Mouse (Mus musculus) G1E (cell line): ENCODE data around the gene Zic3. TPM values are rescaled to one million over a fixed set of nuclear protein-coding genes. Genes with fewer than 3 reads are reported as not detected.

Experiments
- ATAC-seq: 2 replicates; pipeline ENCODE4 v1.8.0; 2016; ENCODE audit warnings: mild to moderate bottlenecking; ENCODE audit not compliant: insufficient number of reproducible peaks, poor library complexity, low FRiP score, severe bottlenecking; ENCODE audit errors: extremely low read depth
- DNase-seq: peaks from one replicate; pipeline ENCODE4 v3.0.0; 2012; ENCODE audit warnings: low spot score
- H3K27me3 ChIP-seq: 2 replicates; pipeline ENCODE4 v1.6.1; 2012; ENCODE audit warnings: mild to moderate bottlenecking, low read length, inconsistent platforms; ENCODE audit not compliant: insufficient read depth
- H3K36me3 ChIP-seq: replicated peaks from 2 replicates; pipeline ENCODE3; 2012; ENCODE audit warnings: mild to moderate bottlenecking, inconsistent platforms
- H3K4me1 ChIP-seq: 2 replicates; pipeline ENCODE4 v1.6.1; 2012; ENCODE audit warnings: low read depth, low read length, inconsistent platforms, mixed read lengths; ENCODE audit not compliant: insufficient read depth
- H3K4me3 ChIP-seq: 2 replicates; pipeline ENCODE4 v1.5.1; 2012; ENCODE audit warnings: low read depth, mild to moderate bottlenecking, inconsistent platforms, low read length, moderate library complexity, mixed read lengths
- H3K9me3 ChIP-seq: replicated peaks from 2 replicates; pipeline ENCODE4 v1.6.1; 2012; ENCODE audit warnings: inconsistent platforms
- CTCF ChIP-seq: IDR thresholded peaks from 2 replicates; pipeline ENCODE4 v1.5.1; 2012; ENCODE audit warnings: low read depth, low read length, inconsistent platforms, mixed read lengths
- GATA1 ChIP-seq: IDR thresholded peaks from 2 replicates; pipeline ENCODE4 v1.6.1; 2012; ENCODE audit warnings: borderline replicate concordance, low read length, inconsistent platforms, mixed read lengths
- GATA2 ChIP-seq: IDR thresholded peaks from 2 replicates; pipeline ENCODE4 v1.6.1; 2012; ENCODE audit warnings: low read depth, low read length, inconsistent platforms, borderline replicate concordance
- POLR2AphosphoS5 ChIP-seq: IDR thresholded peaks from 2 replicates; pipeline ENCODE4 v1.6.1; 2012; ENCODE audit warnings: low read depth, low read length, inconsistent platforms; ENCODE audit not compliant: insufficient replicate concordance
- TAL1 ChIP-seq: conservative IDR thresholded peaks from 2 replicates; pipeline ENCODE4 v1.6.1; 2012; ENCODE audit warnings: low read depth, low read length, inconsistent platforms, mixed read lengths
- polyA plus RNA-seq: library from polyadenylated mRNA; stranded (reverse); fragments of >175 nt; gene quantifications from 2 replicates; pipeline ENCODE4 v1.2.3, GENCODE M21; 2012
- total RNA-seq, 2 experiments: library from RNA; stranded (forward) in 1 of 2; stranded (reverse) in 1 of 2; fragments of 200-1000 nt in 1 of 2; fragments of >200 nt in 1 of 2; fragmentation: Nextera tagmentation in 1 of 2; gene quantifications; 2 replicates each; pipeline ENCODE4 v1.2.3; 2014 to 2017

Gene Zic3
- total and polyA plus RNA-seq, 3 experiments: 0.05 TPM; not detected in 2

GRCm38 (mm10) chrX:58030835-58031670 is 8.6 kb downstream of the Zic3 start:
- no peak for TF ChIP-seq TAL1
- no peak for TF ChIP-seq POLR2AphosphoS5
- TF ChIP-seq CTCF: no peak
- no peak for TF ChIP-seq GATA1
- no peaks in the 10 kb centered on the region for H3K27me3 ChIP-seq
- DNase-seq (no peak), ATAC-seq (no peak)
- H3K4me3 ChIP-seq: no peak overlapping the region
- H3K9me3 ChIP-seq: peaks cover 30% of the 10 kb centered on the region
- H3K36me3 ChIP-seq: no peaks in the 10 kb centered on the region
- H3K4me1 ChIP-seq: no peaks in the 10 kb centered on the region

DNA sequence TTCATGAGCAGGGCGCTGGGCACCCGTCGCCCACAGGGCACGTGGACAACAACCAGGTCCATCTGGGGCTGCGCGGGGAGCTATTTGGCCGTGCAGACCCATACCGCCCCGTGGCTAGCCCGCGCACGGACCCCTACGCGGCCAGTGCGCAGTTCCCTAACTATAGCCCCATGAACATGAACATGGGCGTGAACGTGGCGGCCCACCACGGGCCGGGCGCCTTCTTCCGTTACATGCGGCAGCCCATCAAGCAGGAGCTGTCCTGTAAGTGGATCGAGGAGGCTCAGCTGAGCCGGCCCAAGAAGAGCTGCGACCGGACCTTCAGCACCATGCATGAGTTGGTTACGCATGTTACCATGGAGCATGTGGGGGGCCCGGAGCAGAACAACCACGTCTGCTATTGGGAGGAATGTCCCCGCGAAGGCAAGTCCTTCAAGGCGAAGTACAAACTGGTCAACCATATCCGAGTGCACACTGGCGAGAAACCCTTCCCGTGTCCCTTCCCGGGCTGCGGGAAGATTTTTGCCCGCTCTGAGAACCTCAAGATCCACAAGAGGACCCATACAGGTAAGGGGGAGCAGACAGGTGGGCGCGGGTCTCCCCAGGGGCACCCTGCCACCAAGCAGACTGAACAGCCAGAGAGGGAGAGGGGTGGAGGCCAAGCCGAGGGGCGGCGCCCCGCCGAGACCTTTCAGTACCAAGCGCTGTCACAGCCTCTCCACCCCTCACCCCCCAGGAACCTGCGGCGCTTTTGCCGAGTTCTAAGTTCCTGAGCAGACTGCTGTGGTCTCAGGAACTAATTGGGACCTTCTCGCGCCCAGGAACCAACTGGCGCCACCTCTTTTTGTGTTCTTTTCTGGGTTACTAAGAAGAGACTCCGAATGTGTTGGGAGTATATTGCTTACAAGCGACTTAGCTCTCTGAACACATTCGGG is 9.4 kb downstream of the Zic3 start:
- no peak for ATAC-seq
- no peaks in the 10 kb centered on the region for H3K4me1 ChIP-seq
- no peak overlapping the region for H3K4me3 ChIP-seq
- no peaks in the 10 kb centered on the region for H3K27me3 ChIP-seq
- no peak for TF ChIP-seq POLR2AphosphoS5
- TF ChIP-seq GATA2: no peak
- TF ChIP-seq CTCF: no peak
- TF ChIP-seq GATA1: no peak
- TF ChIP-seq TAL1: no peak
- no peaks in the 10 kb centered on the region for H3K36me3 ChIP-seq
- DNase-seq: no peak
- H3K9me3 ChIP-seq: peaks cover 30% of the 10 kb centered on the region

DNA sequence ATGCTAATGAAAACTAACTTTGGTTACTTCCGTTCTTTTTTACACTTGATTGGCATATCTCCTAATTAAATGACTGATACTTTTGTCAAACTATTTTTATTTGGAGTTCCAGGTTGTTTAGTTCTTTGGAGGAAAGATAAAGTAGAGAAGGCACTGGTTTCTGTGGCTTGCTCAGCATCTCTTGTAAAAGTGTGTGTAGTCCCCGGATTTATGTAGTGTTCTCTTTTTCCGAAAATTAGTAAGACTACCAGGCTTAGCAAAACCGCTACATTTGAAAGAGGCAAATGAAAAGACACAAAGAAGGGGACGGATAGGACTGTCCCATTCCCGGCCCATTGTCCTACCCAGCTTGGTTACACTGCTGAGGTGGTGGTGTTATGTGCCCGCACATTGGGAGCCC is 10.1 kb downstream of the Zic3 start:
- no peaks in the 10 kb centered on the region for H3K4me1 ChIP-seq
- H3K27me3 ChIP-seq: no peaks in the 10 kb centered on the region

DNA sequence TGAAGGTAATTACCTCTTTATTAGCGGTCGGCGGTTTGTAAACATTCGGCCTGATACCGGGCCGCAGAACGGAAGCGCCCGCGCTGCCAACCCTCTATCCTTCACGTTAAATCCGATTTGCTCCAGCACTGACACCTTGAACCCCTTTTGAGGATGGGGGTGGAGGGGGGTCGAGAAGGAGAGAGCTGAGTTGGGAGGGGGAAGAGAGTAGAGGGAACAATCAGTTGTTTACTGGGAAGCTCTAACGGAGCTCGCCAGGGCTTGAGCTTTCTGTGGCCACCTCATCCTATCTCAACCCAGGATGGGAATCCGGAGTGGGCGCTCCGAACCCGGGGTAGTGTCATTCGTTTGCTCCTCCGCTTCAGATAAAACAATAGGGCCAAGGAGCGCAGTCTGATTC is 11.0 kb downstream of the Zic3 start:
- DNase-seq (no peak), ATAC-seq (no peak)
- Histone ChIP-seq H3K27me3 (no peaks in the 10 kb centered on the region), H3K9me3 (peaks cover 32% of the 10 kb centered on the region), H3K4me3 (no peak overlapping the region), H3K36me3 (no peaks in the 10 kb centered on the region), H3K4me1 (no peaks in the 10 kb centered on the region)
- TF ChIP-seq GATA1 (no peak), POLR2AphosphoS5 (no peak), CTCF (no peak), TAL1 (no peak), GATA2 (no peak)

More for the DNA sequence above, 10.1 kb downstream of the Zic3 start:
- TF ChIP-seq CTCF (no peak), GATA2 (no peak), TAL1 (no peak), GATA1 (no peak)
- ATAC-seq (no peak), DNase-seq (no peak)
- Histone ChIP-seq H3K4me3 (no peak overlapping the region), H3K9me3 (peaks cover 30% of the 10 kb centered on the region), H3K36me3 (no peaks in the 10 kb centered on the region)

DNA sequence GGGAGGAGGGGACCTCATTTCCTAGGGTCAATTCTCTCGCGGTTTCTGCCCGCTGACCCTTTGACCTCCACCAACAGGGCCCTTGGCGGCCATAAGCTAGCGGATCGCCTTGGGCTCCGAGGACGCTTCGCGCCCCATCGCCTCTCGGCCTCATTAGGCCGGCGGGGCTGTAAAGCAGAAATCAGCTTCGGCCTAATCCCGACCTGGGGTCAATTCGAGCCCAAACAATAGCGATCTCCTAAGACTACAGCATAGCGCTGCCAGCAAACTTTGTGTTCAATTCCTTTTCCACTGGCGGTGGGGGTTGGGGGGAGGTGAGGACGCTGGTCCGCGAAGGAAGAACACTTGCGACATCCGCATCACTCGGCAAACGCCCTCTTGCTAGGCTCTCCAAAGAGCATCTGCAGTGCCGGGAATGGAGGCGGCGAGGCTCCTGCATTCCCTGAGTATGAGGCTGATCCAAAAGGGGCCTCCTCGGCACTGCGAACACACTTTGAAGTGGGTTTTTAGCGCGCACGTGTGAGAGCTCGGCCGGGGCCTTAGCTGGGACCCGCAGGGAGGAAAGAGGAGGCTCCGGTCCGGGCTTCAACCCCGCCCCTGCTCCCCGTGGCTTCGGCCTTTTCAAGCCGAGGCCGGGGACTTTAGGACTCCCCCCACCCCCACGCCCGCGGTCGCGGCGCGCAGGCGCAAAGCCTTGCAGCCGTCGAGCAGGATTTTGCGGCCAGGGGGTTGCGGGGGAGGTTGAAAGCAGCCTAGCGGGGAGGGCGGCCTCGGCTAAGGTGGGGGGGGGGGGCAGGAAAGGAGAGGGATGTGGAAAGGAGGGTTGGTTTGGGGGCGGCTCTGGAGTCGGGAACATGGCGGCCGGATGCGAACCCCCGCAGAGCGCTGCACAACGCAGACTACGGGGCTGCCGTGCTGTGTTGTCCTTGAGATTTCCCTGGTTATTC is 15.8 kb downstream of the Zic3 start:
- TF ChIP-seq GATA2 (no peak), POLR2AphosphoS5 (no peak), CTCF (no peak), TAL1 (no peak), GATA1 (no peak)
- DNase-seq: no peak
- H3K4me3 ChIP-seq: no peak overlapping the region
- H3K36me3 ChIP-seq: no peaks in the 10 kb centered on the region
- no peaks in the 10 kb centered on the region for H3K27me3 ChIP-seq
- no peak for ATAC-seq
- no peaks in the 10 kb centered on the region for H3K4me1 ChIP-seq
- peaks cover 8% of the 10 kb centered on the region for H3K9me3 ChIP-seq

- H3K9me3 ChIP-seq: peaks cover 8% of the 10 kb centered on the region
- H3K36me3 ChIP-seq: no peaks in the 10 kb centered on the region
- H3K4me3 ChIP-seq: no peak overlapping the region
- no peaks in the 10 kb centered on the region for H3K4me1 ChIP-seq
- ATAC-seq (no peak), DNase-seq (no peak)
- no peak for TF ChIP-seq GATA1
- no peak for TF ChIP-seq TAL1
- no peak for TF ChIP-seq POLR2AphosphoS5
- TF ChIP-seq GATA2: no peak
- no peak for TF ChIP-seq CTCF
- no peaks in the 10 kb centered on the region for H3K27me3 ChIP-seq
Measured at GRCm38 (mm10) chrX:58039703-58040102, 17.2 kb downstream of the Zic3 start.
